Mouse (Mus musculus) brain, embryonic 14.5 days (tissue): ENCODE data around the gene Cul3. TPM values are rescaled to one million over a fixed set of nuclear protein-coding genes. Genes with fewer than 3 reads are reported as not detected.
A peak's percentile ranks its signal among the peaks of the same experiment; 100 is the strongest.

Source experiments
- DNase-seq: peaks from one replicate; pipeline ENCODE4 v3.0.0-alpha.2; 2011; ENCODE audit warnings: low read depth
- CTCF ChIP-seq: fragments of 200-500 bp; IDR thresholded peaks from 2 replicates; pipeline ENCODE4 v1.5.1; 2012; ENCODE audit warnings: inconsistent platforms, mild to moderate bottlenecking, moderate library complexity, borderline replicate concordance; ENCODE audit not compliant: insufficient read depth, insufficient read length; ENCODE audit errors: extremely low read depth
- POLR2A ChIP-seq: fragments of 200-500 bp; IDR thresholded peaks from 2 replicates; pipeline ENCODE4 v1.6.1; 2012; ENCODE audit warnings: mild to moderate bottlenecking, inconsistent platforms, borderline replicate concordance; ENCODE audit not compliant: poor library complexity, insufficient read depth, insufficient read length, severe bottlenecking; ENCODE audit errors: extremely low read depth
- polyA plus RNA-seq: library from polyadenylated mRNA; depleted of rRNA; stranded (reverse); fragments of >200 nt; gene quantifications from 2 replicates; pipeline ENCODE4 v1.2.3, GENCODE M21; 2012

The Cul3 gene
- polyA plus RNA-seq, 1 experiment, result 75.0 TPM

DNA sequence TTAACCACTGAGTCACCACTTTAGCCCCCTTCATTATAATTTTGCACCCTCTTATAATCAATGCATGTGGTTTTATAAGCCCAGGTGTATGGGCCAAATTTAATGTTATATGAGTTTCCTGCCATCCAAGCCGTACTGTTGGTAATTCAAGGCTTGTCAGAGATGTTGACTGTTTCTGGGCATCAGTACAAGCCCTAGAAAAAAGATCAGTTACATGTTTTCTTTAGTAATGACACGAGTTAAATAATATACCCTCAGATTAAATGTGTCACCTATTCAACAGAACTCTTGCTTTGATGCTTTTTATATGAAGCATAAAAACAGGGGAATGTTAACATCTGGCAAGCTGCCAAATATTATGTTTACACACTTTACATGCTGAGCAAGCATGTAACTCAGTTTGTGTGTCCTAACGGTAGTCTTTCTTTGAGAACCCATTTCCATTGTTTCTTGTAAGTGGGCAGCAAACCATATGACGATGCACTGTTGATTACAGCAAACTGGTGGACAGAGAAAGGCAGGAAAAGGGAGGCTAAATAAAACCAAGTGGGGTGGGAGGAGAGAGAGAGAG is 19.8 kb upstream of the Cul3 start:
- TF ChIP-seq POLR2A, result no peak
- TF ChIP-seq CTCF, result no peak

GRCm38 (mm10) chr1:80340061-80340435 is 232 bp downstream of the Cul3 start:
- TF ChIP-seq CTCF (no peak), POLR2A (no peak)
- DNase-seq, result peak; percentile 70

More for the DNA sequence above, 19.8 kb upstream of the Cul3 start:
- DNase-seq, result peak; percentile 57

- TF ChIP-seq CTCF, result no peak
- TF ChIP-seq POLR2A, result no peak
- DNase-seq, result peak; percentile 50
Observed at GRCm38 (mm10) chr1:80339425-80340021, 757 bp downstream of the Cul3 start.

DNA sequence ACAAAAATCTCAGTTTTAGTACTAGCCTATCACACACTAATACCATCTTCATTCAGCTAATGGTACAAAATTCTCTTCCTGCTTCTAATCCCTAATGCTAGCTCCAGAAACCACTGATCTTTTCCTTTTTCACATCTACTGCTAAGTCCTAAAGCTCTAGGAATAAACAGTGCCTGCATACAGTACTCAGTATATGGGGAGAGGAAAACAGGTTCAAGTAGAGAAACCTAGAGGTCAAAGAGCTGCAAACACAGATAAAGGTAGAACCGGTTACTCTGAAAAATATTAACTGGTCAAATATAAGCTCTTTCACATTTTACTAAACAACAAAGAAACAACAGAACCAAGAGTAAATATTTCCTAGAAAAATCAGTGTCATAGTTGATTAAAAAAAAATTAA is 1.9 kb downstream of the Cul3 start:
- no peak for DNase-seq
- TF ChIP-seq POLR2A (no peak), CTCF (no peak)

DNA sequence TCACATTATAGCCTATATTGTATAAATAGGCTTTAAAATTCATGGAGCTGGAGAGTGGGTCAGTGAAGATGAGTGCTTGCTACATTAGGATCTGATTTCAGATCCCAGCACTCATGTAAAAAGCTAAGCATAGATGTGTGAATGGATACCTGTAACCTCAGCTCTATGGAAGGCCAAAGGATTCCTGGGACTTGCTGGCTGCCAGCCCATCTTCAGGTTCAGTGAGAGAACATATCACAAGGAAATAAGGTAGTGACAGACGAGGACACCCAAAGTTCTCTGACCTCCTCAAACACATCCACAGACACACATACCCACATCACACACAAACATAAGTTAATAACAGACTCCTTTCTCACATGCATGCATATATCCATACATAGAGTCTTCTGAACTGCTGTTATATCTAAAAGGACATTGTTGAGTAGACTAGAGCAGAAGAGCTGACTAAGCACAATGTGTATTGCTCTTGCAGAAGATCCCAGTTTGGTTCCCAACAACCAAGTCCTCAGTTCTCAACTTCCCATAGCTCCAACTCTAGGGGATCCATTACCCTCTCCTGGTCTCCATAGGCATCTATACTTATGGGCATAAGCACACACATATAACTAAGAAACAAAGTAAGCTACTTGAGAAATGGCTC is 4.4 kb downstream of the Cul3 start:
- TF ChIP-seq POLR2A (no peak), CTCF (no peak)
- DNase-seq, result no peak

- no peak for DNase-seq
- TF ChIP-seq POLR2A (no peak), CTCF (no peak)
Observed at GRCm38 (mm10) chr1:80335118-80335517, 5.2 kb downstream of the Cul3 start.

- no peak for TF ChIP-seq CTCF
- no peak for TF ChIP-seq POLR2A
- DNase-seq, result no peak
Observed at GRCm38 (mm10) chr1:80330970-80331369, 9.3 kb downstream of the Cul3 start.

DNA sequence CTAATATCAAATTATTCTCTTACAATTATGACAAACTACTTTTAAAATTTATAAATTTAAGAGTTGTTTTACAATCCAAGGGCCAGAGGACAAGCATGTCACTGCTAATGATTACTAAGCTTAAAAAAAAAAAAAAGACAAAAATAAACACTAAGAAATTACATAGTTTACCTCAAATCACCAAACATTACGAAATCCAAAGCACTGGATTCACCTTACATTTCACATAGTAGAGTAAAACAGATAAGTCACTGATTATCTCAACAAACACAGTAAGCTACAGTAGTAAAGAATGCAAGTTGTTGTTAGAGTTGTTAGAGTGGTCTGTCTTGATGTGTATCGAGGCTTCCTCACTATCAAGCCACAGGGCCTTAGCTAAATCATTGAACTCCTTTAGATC is 14.5 kb downstream of the Cul3 start:
- TF ChIP-seq CTCF (no peak), POLR2A (no peak)
- DNase-seq, result no peak

DNA sequence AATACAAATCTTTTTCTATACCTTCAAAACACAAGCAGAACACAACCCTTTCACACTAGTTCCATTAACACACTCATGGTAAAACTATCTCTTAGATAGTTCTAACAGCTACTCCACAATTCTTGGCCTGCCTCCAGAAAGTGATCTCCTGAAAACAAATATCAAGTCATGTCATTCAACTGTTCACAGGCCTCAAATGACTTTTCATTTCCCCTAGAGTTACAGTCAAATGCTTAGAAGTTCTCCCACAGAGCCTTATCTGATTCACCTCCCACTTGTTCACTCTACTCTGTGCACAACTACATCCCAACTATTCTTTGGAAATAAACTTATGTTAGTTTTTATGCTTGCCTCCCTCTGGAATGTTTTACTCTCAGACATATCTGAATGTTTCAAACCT is 15.9 kb downstream of the Cul3 start:
- TF ChIP-seq POLR2A, result no peak
- TF ChIP-seq CTCF, result no peak
- DNase-seq, result no peak

- no peak for DNase-seq
- TF ChIP-seq CTCF (no peak), POLR2A (no peak)
Observed at GRCm38 (mm10) chr1:80315533-80316045, 24.7 kb downstream of the Cul3 start.

GRCm38 (mm10) chr1:80293307-80293706 is 47.0 kb downstream of the Cul3 start:
- no peak for TF ChIP-seq POLR2A
- TF ChIP-seq CTCF, result no peak
- DNase-seq, result no peak

DNA sequence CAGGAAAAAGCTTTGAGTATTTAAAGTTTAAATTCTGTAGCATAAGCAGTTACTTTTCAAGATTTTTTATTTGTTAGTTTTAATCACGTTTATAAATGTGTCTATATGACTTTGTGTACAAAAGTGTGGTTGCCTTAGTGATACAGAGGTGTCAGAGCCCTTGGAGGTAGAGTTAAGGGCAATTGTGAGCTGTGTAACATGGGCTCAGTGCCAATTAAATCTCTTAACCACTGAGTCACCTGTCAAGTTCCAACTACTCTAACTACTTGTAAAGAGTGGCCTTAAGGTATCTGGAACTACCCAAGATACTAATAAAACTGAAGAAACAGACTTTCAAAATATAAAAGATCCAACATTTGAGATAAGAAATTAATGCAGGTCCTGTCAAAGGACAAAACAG is 61.5 kb downstream of the Cul3 start:
- no peak for DNase-seq
- TF ChIP-seq CTCF, result no peak
- TF ChIP-seq POLR2A, result no peak

GRCm38 (mm10) chr1:80260443-80260842 is 79.8 kb downstream of the Cul3 start:
- DNase-seq, result peak; percentile 34
- TF ChIP-seq POLR2A (no peak), CTCF (no peak)

GRCm38 (mm10) chr1:80258632-80259031 is 81.6 kb downstream of the Cul3 start:
- TF ChIP-seq CTCF (no peak), POLR2A (no peak)
- DNase-seq, result no peak
